9 mouse cellular contexts compared by ENCODE assay signal in the genomic region with DNA sequence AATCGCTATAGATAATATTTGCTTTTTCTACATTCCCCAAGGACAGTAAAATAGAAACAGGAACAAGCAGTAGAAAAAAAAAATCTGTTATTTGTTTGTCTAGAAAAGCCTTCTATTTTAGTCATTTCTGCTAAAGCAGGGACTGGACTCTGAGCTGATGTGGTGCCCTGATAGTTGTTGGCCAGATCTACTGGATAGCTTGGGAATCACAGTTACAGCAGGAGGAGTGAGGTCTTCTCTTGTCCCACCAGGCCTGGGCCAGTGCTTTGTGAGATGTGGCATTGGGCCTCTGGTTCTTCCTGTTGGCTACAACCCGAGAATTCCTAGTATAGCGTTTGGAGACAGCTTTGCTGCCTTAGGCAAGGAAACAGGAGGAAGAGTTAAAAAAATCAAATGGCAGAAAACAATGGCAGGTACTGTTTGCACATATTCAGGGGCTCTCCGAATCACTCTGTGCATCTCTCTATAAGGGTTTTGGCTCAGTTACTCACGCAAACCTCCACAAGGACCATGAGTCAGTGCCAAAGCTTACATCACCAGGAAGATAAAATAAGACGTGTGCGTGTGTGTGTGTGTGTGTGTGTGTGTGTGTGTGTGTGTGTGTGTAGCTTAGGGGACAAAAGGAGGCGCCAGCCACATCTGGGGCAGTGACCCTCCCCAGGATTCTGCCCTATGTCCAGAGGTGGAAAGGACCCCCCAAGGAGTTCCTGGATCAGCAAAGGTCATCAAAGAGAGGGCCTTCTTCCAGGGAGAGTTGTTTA.
A peak's percentile ranks its signal among the peaks of the same experiment; 100 is the strongest.
DNase-seq lines count a peak whose midpoint lies in the region; ATAC-seq and TF ChIP-seq lines count a peak whose summit lies in the region.
"Had no signal": no experiment of that assay in that cellular context is flagged by ENCODE, and none has a peak within 500 bp of the region (broad histone marks: within the 10 kb centered on the region; RNA-seq: fewer than 3 reads in every experiment).

No protein-coding gene starts in this region.

- no peak for ATAC-seq in intestine, embryonic 16.5 days
- ATAC-seq in inflammation-experienced regulatory T-cells, adult 6 months = no peak
- ATAC-seq: forebrain, embryonic 13.5 days had no signal

- no peak for DNase-seq in heart, adult 2 months
- no peak for DNase-seq in heart, embryonic 10.5 days (ENCODE audit: low spot score)
- peak; percentile 11 for DNase-seq in right cerebral cortex, postnatal 25 days
- no peak for DNase-seq in right cerebral cortex, postnatal 10 days (ENCODE audit: low spot score in 2 of 2)
- no peak for DNase-seq in thymus, postnatal 36 days
- no peak for DNase-seq in urinary bladder, postnatal 36 days (ENCODE audit: low spot score in 2 of 2)

- no peaks in the 10 kb centered on the region for H3K79me2 ChIP-seq in heart, adult 2 months (replicated peaks; ENCODE audit: control insufficient read depth, insufficient read depth, low read length)

- no peak overlapping the region for H3K4me2 ChIP-seq in intestine, embryonic 16.5 days (ENCODE audit: low read depth, low read length)
- H3K4me2 ChIP-seq: forebrain, embryonic 13.5 days had no signal

- TF ChIP-seq EP300 in heart, adult 2 months (IDR thresholded peaks at IDR 0.05; ENCODE audit: insufficient read depth, low read depth, low read length) = no peak

- peaks cover 5% of the 10 kb centered on the region for H3K4me1 ChIP-seq in heart, adult 2 months (ENCODE audit: control insufficient read depth, insufficient read depth, low read length)
- no peaks in the 10 kb centered on the region for H3K4me1 ChIP-seq in heart, embryonic 10.5 days
- 0 out of 2 replicates have a peak, but pooled peaks cover 4% of the 10 kb centered on the region for H3K4me1 ChIP-seq in intestine, embryonic 16.5 days (ENCODE audit: control insufficient read depth, insufficient read depth, low read length)
- H3K4me1 ChIP-seq: forebrain, embryonic 13.5 days had no signal

- intact Hi-C loops in heart, adult 2 months (cut with DNase I) = loop anchor here (5.0 to 10.0 kb wide), 2 partner anchors 91 to 334 kb away; no protein-coding TSS in a partner anchor

- 18% methylated on average over 8 of the region's 8 CpGs for WGBS in heart, adult 2 months
- 49% methylated on average over 8 of the region's 8 CpGs for WGBS in heart, embryonic 10.5 days
- 45% methylated on average over 8 of the region's 8 CpGs for WGBS in intestine, embryonic 16.5 days

- no peaks in the 10 kb centered on the region for H3K27me3 ChIP-seq in heart, adult 2 months (ENCODE audit: control insufficient read depth, insufficient read depth, low read length)
- H3K27me3 ChIP-seq in heart, embryonic 10.5 days (ENCODE audit: insufficient read depth, poor library complexity, severe bottlenecking) = no peaks in the 10 kb centered on the region
- H3K27me3 ChIP-seq in intestine, embryonic 16.5 days (replicated peaks; ENCODE audit: control insufficient read depth, insufficient read depth, low read length) = no peaks in the 10 kb centered on the region
- H3K27me3 ChIP-seq: forebrain, embryonic 13.5 days had no signal

- H3K9ac ChIP-seq in heart, adult 2 months (ENCODE audit: low read depth, low read length) = no peak overlapping the region
- no peak overlapping the region for H3K9ac ChIP-seq in intestine, embryonic 16.5 days (ENCODE audit: low read depth, low read length)
- H3K9ac ChIP-seq: forebrain, embryonic 13.5 days had no signal

- no peak for TF ChIP-seq POLR2A in heart, adult 2 months (IDR thresholded peaks at IDR 0.05; ENCODE audit: insufficient read depth, low read depth, low read length)

- H3K36me3 ChIP-seq in heart, adult 2 months (ENCODE audit: control insufficient read depth, insufficient read depth, low read length) = no peaks in the 10 kb centered on the region
- H3K36me3 ChIP-seq in heart, embryonic 10.5 days = no peaks in the 10 kb centered on the region
- H3K36me3 ChIP-seq in intestine, embryonic 16.5 days (ENCODE audit: control insufficient read depth, insufficient read depth, low read length) = no peaks in the 10 kb centered on the region

- no peak overlapping the region for H3K4me3 ChIP-seq in heart, adult 2 months
- no peak overlapping the region for H3K4me3 ChIP-seq in heart, embryonic 10.5 days
- no peak overlapping the region for H3K4me3 ChIP-seq in intestine, embryonic 16.5 days (ENCODE audit: low read length)
- H3K4me3 ChIP-seq: forebrain, embryonic 13.5 days had no signal

- no peak for TF ChIP-seq CTCF in heart, adult 2 months (IDR thresholded peaks at IDR 0.05)

- H3K9me3 ChIP-seq in heart, embryonic 10.5 days = no peaks in the 10 kb centered on the region
- H3K9me3 ChIP-seq in intestine, embryonic 16.5 days (ENCODE audit: control insufficient read depth, low read length) = no peaks in the 10 kb centered on the region
- H3K9me3 ChIP-seq: forebrain, embryonic 13.5 days had no signal

- H3K27ac ChIP-seq in heart, adult 2 months = peak overlapping the region; percentile 36; the same call in 1 of the 2 replicates
- H3K27ac ChIP-seq in heart, embryonic 10.5 days = no peak overlapping the region
- H3K27ac ChIP-seq in intestine, embryonic 16.5 days (ENCODE audit: low read length) = peak overlapping the region; percentile 64
- H3K27ac ChIP-seq: forebrain, embryonic 13.5 days had no signal
